Mouse (Mus musculus): Measurements from ENCODE around the gene Selenos. TPM values are rescaled to one million over a fixed set of nuclear protein-coding genes. Genes with fewer than 3 reads are reported as not detected.

Selenos gene
- polyA plus RNA-seq, 1 experiment: 113 TPM

DNA sequence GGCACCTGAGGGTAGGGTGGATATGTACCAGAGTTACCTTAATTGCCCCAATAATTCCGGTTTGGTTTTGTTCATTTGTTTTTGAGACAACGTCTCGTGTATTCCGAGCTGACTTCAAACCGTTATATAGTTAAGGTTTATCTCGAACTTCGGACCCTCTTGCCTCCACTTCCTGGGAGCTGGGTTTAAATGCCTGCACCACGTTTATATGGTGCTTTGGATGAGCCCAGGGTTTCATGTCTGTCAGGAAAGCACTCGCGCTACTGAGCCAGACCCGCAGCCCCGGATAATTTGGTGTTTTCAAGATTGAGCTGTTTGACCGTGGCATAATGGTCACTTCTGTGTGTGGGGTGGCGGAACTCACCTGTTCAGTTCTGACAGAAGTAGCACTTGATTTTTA is 18.4 kb upstream of the Selenos start:
- TF ChIP-seq POLR2A (IDR thresholded peaks at IDR 0.05; ENCODE audit: borderline replicate concordance, insufficient read depth, low read length): no peak
- no peak for TF ChIP-seq CTCF (IDR thresholded peaks at IDR 0.05; ENCODE audit: borderline replicate concordance, insufficient read depth, low read depth, low read length)
- no peaks in the 10 kb centered on the region for H3K4me1 ChIP-seq (ENCODE audit: control insufficient read depth, insufficient read depth, low read length)
- DNase-seq: no peak
- H3K27me3 ChIP-seq (ENCODE audit: control insufficient read depth, insufficient read depth, low read length): no peaks in the 10 kb centered on the region
- H3K4me3 ChIP-seq (replicated peaks; ENCODE audit: insufficient read depth, low read depth, low read length): peak overlapping the region; percentile 80
- H3K27ac ChIP-seq (ENCODE audit: insufficient read depth, low read length): no peak overlapping the region
- 2% methylated on average over 14 of the region's 14 CpGs for WGBS

DNA sequence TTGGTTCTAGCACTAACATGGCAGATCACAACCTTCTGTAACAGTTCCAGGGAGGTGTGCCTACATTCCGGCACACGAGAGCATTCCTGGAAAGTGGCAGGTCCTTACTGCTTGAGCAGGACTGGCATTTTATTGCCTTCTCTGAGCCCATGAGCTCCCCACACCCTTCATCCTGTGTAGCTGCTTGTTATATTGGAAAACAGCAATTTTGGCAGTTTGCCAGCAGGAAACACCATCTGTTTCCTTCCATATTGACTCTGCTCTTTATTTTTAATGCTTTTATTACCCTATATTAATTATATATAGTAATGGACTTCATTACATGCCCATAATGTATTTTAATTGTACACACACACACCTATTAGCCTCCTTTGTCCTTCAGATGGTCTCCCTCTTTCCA is 3.0 kb upstream of the Selenos start:
- Histone ChIP-seq H3K27ac (ENCODE audit: insufficient read depth, low read length) (no peak overlapping the region), H3K27me3 (ENCODE audit: control insufficient read depth, insufficient read depth, low read length) (no peaks in the 10 kb centered on the region), H3K4me3 (replicated peaks; ENCODE audit: insufficient read depth, low read depth, low read length) (no peak overlapping the region), H3K4me1 (ENCODE audit: control insufficient read depth, insufficient read depth, low read length) (peaks cover 12% of the 10 kb centered on the region)
- peak; percentile 19 to 49 for DNase-seq
- 4% methylated on average over 2 of the region's 2 CpGs for WGBS
- no peak for TF ChIP-seq POLR2A (IDR thresholded peaks at IDR 0.05; ENCODE audit: borderline replicate concordance, insufficient read depth, low read length)

DNA sequence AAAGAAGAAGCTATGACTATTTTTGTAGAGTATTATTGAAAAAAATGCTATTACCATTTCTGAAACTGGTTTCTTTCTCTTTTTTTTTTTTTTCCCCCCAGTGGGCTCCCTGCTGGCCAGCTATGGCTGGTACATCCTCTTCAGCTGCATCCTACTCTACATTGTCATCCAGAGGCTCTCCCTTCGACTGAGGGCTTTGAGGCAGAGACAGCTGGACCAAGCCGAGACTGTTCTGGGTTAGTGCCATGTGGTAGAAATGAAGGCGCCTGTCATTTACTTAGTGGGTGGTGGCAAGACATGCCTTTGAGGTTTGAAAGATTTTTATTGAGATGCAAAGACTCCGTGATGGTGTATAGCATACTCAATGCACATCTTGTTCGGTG is 773 bp downstream of the Selenos start:
- WGBS: 12% methylated on average over 5 of the region's 5 CpGs

DNA sequence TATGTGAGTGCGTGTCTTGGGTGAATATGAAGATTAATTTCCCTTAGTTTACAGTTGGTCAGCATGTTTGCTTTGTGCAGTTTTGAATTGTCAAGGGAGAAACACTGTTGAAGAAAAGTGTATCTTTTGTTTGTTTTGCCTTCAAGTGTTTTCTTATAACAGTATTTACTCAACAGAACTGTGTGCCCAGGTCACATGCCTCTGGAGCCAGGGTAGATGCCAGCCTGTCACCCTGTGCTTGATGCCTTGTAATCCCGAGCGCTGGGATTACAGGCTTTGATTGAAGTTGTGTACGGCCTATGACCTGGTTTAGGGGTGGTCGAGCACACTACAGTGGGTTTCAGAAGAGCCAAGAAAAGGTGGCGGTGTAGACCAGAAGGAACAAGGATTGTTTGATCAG is 4.3 kb downstream of the Selenos start:
- 85% methylated on average over 6 of the region's 6 CpGs for WGBS
- Histone ChIP-seq H3K4me1 (ENCODE audit: control insufficient read depth, insufficient read depth, low read length) (no peaks in the 10 kb centered on the region; the same call in 1 of the 2 replicates), H3K27me3 (ENCODE audit: control insufficient read depth, insufficient read depth, low read length) (no peaks in the 10 kb centered on the region), H3K27ac (ENCODE audit: insufficient read depth, low read length) (no peak overlapping the region), H3K4me3 (replicated peaks; ENCODE audit: insufficient read depth, low read depth, low read length) (no peak overlapping the region)
- no peak for TF ChIP-seq CTCF (IDR thresholded peaks at IDR 0.05; ENCODE audit: borderline replicate concordance, insufficient read depth, low read depth, low read length)
- TF ChIP-seq POLR2A (IDR thresholded peaks at IDR 0.05; ENCODE audit: borderline replicate concordance, insufficient read depth, low read length): no peak
- no peak for DNase-seq

More for the DNA sequence above, 773 bp downstream of the Selenos start:
- DNase-seq: peak in 1 of 2 experiments; percentile 20
- Histone ChIP-seq H3K4me3 (replicated peaks; ENCODE audit: insufficient read depth, low read depth, low read length) (peak overlapping the region; percentile 75), H3K4me1 (ENCODE audit: control insufficient read depth, insufficient read depth, low read length) (peaks cover 12% of the 10 kb centered on the region), H3K27ac (ENCODE audit: insufficient read depth, low read length) (no peak overlapping the region), H3K27me3 (ENCODE audit: control insufficient read depth, insufficient read depth, low read length) (no peaks in the 10 kb centered on the region)
- no peak for TF ChIP-seq CTCF (IDR thresholded peaks at IDR 0.05; ENCODE audit: borderline replicate concordance, insufficient read depth, low read depth, low read length)
- no peak for TF ChIP-seq POLR2A (IDR thresholded peaks at IDR 0.05; ENCODE audit: borderline replicate concordance, insufficient read depth, low read length)

DNA sequence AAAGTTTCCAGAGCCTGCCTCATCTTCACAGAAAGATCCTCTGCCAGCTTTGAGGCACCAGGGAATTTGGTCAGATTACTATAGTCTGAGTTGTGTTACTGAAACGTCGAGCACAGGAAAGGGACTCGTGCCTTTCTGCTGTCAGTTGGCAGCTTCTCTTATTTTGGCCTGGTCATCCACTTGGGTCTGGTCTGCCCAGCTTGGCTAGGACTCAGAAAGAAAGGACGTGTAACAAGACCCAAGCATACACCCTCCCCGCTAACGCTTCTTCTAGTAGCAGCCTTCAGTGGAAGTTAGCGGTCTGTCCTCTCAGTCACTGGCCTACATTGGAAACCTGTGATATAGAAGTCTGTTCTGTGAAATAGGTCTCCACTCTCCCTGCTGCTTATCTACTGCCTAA is 5.1 kb downstream of the Selenos start:
- WGBS: 37% methylated on average over 7 of the region's 7 CpGs
- TF ChIP-seq POLR2A (IDR thresholded peaks at IDR 0.05; ENCODE audit: borderline replicate concordance, insufficient read depth, low read length): no peak
- no peak for TF ChIP-seq CTCF (IDR thresholded peaks at IDR 0.05; ENCODE audit: borderline replicate concordance, insufficient read depth, low read depth, low read length)
- DNase-seq: no peak
- no peaks in the 10 kb centered on the region for H3K27me3 ChIP-seq (ENCODE audit: control insufficient read depth, insufficient read depth, low read length)
- no peaks in the 10 kb centered on the region; the same call in 1 of the 2 replicates for H3K4me1 ChIP-seq (ENCODE audit: control insufficient read depth, insufficient read depth, low read length)
- H3K4me3 ChIP-seq (replicated peaks; ENCODE audit: insufficient read depth, low read depth, low read length): no peak overlapping the region
- no peak overlapping the region for H3K27ac ChIP-seq (ENCODE audit: insufficient read depth, low read length)

DNA sequence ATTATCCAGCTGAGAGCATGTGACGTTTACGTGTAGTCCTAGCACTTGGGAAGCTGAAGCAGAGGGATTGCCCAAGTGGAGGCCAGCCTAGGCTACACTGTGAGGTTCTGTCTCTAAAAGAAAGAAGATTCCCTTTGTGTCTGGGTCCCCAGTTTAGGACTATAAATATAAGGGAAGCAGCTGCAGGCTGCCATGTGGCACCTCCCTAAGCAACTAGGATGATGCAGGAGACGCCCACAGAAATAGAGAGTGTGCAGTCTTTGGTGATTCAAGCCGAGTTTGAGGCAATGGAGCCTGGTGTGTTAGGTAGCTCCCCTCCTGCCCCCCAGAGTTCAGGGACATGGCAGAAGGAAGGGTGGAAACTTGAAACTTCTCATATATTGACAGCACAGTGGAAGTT is 8.2 kb downstream of the Selenos start:
- Histone ChIP-seq H3K4me3 (replicated peaks; ENCODE audit: insufficient read depth, low read depth, low read length) (no peak overlapping the region), H3K27ac (ENCODE audit: insufficient read depth, low read length) (no peak overlapping the region), H3K4me1 (ENCODE audit: control insufficient read depth, insufficient read depth, low read length) (peaks cover 3% of the 10 kb centered on the region), H3K27me3 (ENCODE audit: control insufficient read depth, insufficient read depth, low read length) (no peaks in the 10 kb centered on the region)
- DNase-seq: no peak
- TF ChIP-seq POLR2A (IDR thresholded peaks at IDR 0.05; ENCODE audit: borderline replicate concordance, insufficient read depth, low read length) (no peak), CTCF (IDR thresholded peaks at IDR 0.05; ENCODE audit: borderline replicate concordance, insufficient read depth, low read depth, low read length) (no peak)
- 90% methylated on average over 4 of the region's 4 CpGs for WGBS

DNA sequence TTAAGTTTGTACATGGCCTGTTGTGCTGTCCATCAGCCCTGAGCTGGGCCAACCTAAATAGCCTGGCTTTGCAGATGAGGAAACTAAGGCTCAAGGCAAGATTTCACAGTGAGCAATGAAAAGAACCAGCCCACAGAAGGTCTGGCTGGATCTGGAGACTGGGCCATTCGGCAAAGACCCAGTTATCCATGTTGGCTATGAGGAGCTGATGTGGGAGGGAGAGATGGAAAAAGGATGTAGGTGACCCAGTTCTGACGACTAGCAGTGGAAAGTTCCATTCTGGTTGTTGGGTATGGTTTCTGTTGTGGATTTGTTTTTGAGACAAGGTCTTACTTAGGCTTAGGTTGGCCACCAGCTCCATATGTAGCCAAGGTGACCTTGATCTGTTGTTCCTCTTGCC is 8.6 kb downstream of the Selenos start:
- Histone ChIP-seq H3K27ac (ENCODE audit: insufficient read depth, low read length) (no peak overlapping the region), H3K27me3 (ENCODE audit: control insufficient read depth, insufficient read depth, low read length) (no peaks in the 10 kb centered on the region), H3K4me1 (ENCODE audit: control insufficient read depth, insufficient read depth, low read length) (peaks cover 3% of the 10 kb centered on the region), H3K4me3 (replicated peaks; ENCODE audit: insufficient read depth, low read depth, low read length) (no peak overlapping the region)
- no peak for TF ChIP-seq POLR2A (IDR thresholded peaks at IDR 0.05; ENCODE audit: borderline replicate concordance, insufficient read depth, low read length)
- TF ChIP-seq CTCF (IDR thresholded peaks at IDR 0.05; ENCODE audit: borderline replicate concordance, insufficient read depth, low read depth, low read length): no peak
- 85% methylated on average over 2 of the region's 2 CpGs for WGBS
- DNase-seq: no peak

DNA sequence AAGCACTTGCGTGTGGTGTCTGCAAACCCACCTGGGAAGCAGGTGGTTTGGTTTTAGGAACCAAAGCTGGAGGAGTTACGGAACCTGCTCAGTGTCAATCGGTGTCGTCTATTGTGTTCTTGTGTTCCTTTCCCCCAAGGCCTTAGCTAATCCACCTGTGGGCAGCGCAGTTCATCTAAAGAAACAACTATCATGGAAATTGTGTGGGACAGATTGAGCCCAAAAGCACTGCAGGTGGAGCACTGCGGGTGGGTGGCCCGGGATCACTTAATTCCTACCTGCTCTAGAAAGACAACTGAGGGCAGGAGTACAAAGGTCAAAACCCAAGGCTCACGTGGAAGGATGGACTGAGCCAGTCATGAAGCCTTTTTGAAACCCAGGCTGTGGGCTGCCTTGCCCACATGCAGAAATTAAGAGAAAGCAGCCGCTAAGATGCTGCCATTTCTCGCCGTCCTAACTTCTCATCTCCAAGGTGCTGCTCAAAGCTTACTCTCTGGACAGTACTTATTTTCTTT is 11.3 kb downstream of the Selenos start:
- H3K4me3 ChIP-seq (replicated peaks; ENCODE audit: insufficient read depth, low read depth, low read length): no peak overlapping the region
- no peaks in the 10 kb centered on the region for H3K27me3 ChIP-seq (ENCODE audit: control insufficient read depth, insufficient read depth, low read length)
- H3K4me1 ChIP-seq (ENCODE audit: control insufficient read depth, insufficient read depth, low read length): peaks cover 3% of the 10 kb centered on the region; the same call in 1 of the 2 replicates
- TF ChIP-seq CTCF (IDR thresholded peaks at IDR 0.05; ENCODE audit: borderline replicate concordance, insufficient read depth, low read depth, low read length): no peak
- TF ChIP-seq POLR2A (IDR thresholded peaks at IDR 0.05; ENCODE audit: borderline replicate concordance, insufficient read depth, low read length): no peak
- no peak overlapping the region for H3K27ac ChIP-seq (ENCODE audit: insufficient read depth, low read length)
- WGBS: 82% methylated on average over 11 of the region's 11 CpGs
- no peak for DNase-seq
